Mouse (Mus musculus): Measurements from ENCODE around the gene Hecw2.

The Hecw2 gene

GRCm38 (mm10) chr1:53894299-53894698, 300.7 kb downstream of the Hecw2 start:
- DNase-seq (ENCODE audit: low read depth), result no peak

- no peak for DNase-seq (ENCODE audit: low read depth)
Measured at GRCm38 (mm10) chr1:53890380-53890779, 304.6 kb downstream of the Hecw2 start.

GRCm38 (mm10) chr1:53889806-53890205, 305.2 kb downstream of the Hecw2 start:
- no peak for DNase-seq (ENCODE audit: low read depth)

DNA sequence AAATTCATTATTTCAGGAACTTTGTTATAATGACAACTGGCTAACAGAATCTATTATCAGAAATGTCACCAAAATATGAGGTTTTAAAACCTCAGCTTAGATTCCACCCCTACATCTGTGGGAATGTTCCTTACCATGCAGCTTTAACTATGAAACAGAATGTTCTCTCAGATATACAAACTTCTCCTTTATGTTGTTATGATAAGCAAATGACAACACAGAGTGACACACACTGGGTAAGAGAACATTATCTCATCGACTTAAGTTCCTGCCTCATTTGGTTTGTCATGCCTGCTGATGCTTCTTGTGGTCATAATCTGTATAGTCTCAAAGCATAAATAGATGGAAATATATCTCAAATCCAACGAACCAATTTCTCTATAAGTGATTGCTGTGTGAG, 312.5 kb downstream of the Hecw2 start:
- no peak for DNase-seq (ENCODE audit: low read depth)

DNA sequence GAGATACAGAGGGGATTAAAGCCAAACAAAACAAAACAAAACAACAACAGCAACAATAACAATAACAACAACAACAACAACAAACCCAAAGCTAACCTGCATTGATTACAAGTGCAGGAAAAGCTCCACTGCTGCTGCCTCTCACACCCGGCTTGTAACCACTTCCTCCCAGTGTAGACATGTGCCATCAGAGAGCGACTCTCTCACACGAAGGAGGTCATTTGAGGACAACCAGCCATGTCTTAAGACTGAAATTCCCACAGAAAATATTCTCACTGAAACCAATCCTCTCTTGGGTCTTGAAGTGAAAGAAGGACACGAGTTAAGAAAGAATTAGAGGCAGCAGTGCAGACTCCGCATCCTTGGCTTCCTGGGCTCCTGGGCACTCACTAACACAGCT, 319.0 kb downstream of the Hecw2 start:
- no peak for DNase-seq (ENCODE audit: low read depth)

GRCm38 (mm10) chr1:53867316-53867715, 327.7 kb downstream of the Hecw2 start:
- no peak for DNase-seq (ENCODE audit: low read depth)

GRCm38 (mm10) chr1:53866374-53866902, 328.5 kb downstream of the Hecw2 start:
- DNase-seq (ENCODE audit: low read depth), result no peak

- no peak for DNase-seq (ENCODE audit: low read depth)
Measured at GRCm38 (mm10) chr1:53864046-53864445, 330.9 kb downstream of the Hecw2 start.

- DNase-seq (ENCODE audit: low read depth), result no peak
Measured at GRCm38 (mm10) chr1:53860611-53861010, 334.4 kb downstream of the Hecw2 start.

GRCm38 (mm10) chr1:53859175-53859574, 335.8 kb downstream of the Hecw2 start:
- no peak for DNase-seq (ENCODE audit: low read depth)

DNA sequence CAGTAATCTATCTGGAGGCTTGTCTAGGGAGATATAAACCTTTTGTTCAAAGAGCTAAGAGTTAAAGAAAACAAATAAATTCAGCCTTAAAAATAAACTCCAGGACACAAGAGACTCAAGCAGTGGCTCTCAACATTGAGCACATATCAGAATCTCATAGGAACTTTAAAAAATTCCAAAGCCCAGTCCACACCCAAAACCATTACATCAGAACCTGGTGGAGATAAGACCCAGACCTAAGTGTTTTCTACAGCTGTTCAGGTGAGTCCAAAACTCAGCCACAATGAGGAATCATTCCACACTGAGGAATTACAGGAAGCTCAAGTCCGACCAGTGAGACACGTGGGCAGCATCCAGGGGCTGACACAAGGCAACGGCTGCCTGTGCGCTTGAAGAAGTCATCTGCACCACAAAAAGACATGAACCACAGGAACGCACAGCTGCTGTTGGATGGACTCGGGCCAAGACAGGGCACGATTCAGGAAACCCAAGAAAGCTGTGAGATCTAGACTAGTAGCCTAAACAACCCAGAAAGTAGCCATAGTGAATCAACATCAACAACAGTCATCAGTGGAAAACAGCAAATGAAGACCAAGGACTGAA, 338.4 kb downstream of the Hecw2 start:
- no peak for DNase-seq (ENCODE audit: low read depth)

- DNase-seq (ENCODE audit: low read depth), result no peak
Measured at GRCm38 (mm10) chr1:53855732-53856131, 339.2 kb downstream of the Hecw2 start.

DNA sequence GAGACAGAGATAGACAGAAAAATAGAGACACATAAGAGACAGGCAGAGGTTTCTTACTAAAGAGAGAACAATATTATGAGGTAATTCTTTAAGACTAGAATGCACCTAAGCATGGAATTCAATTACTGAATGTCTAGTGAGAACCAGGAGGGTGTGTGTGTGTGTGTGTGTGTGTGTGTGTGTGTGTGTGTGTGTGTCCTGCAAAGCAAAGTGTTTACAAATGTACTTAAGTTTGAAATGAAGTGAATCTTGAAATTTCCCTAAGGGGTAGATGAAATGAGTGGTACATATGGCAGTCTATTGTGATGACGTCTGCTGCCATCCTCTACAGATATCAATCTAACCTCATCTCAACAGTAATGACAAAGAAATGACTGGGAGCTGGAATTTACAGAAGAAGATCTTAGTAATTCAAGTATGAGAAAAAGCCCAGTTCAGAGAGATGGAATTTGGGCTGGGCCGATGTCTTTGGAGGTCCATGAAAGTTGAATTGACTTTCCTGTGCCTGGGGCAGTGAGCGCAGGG, 342.8 kb downstream of the Hecw2 start:
- DNase-seq (ENCODE audit: low read depth), result no peak

DNA sequence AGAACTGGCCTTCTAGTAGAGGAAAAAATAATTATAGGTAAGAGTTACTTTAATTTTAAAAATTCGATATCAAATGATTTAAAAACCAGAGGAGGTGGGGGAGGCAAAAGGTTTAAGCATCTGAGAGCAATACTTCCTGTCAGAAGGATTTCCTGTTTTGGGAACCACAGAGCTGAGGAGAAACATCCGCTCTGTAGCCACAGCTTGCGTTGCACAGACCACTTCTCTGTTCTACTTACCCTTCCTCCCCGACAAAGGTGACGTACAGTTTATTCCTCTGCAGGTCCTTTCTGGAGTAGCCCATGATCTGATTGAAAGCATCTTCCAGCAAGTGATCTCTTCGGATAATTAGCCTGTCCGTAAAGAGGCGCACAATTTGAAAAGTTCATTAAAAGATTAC, 343.6 kb downstream of the Hecw2 start:
- DNase-seq (ENCODE audit: low read depth), result no peak

DNA sequence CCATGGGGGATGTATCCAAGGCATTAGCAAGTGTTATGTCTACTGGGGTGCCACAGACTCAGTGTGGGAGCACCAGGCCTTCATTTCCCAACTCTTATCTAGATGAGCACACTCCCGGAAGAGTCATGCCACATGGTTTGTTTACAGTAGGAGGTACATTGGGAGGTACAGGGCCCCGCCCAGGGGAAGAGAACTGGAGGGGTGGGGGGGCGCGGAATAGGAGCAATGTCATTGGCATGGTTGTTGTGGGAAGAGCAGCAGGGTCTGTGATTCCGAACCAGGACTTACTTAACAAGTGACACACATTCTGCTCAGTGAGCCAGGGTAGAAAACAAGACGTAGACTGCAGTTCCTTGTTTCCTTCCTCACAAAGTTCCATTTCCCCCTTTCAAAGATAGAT, 344.1 kb downstream of the Hecw2 start:
- no peak for DNase-seq (ENCODE audit: low read depth)

- DNase-seq (ENCODE audit: low read depth), result no peak
Measured at GRCm38 (mm10) chr1:53846665-53847237, 348.2 kb downstream of the Hecw2 start.

- no peak for DNase-seq (ENCODE audit: low read depth)
Measured at GRCm38 (mm10) chr1:53845854-53846253, 349.1 kb downstream of the Hecw2 start.

- no peak for DNase-seq (ENCODE audit: low read depth)
Measured at GRCm38 (mm10) chr1:53844914-53845612, 349.9 kb downstream of the Hecw2 start.

- DNase-seq (ENCODE audit: low read depth), result no peak
Measured at GRCm38 (mm10) chr1:53844122-53844913, 350.6 kb downstream of the Hecw2 start.

DNA sequence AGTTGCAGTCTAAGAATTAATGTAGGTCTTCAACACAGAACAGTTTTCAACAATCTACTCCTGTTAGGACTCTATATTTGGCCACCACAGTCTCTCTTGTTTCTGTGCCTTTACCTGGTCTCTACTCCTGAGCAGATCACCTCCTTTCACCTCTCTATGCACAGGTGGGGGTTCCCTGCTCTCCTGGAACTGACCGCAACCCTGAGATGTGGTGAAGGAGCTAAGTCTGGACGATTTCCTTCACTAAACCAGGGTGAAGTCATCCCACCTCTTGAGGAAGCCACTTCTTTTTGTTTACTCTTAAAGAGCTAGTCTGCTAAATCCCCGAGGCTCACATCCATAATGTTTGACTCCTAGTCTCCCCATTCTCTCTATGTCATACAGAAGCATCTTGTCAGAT, 351.9 kb downstream of the Hecw2 start:
- DNase-seq (ENCODE audit: low read depth), result no peak

DNA sequence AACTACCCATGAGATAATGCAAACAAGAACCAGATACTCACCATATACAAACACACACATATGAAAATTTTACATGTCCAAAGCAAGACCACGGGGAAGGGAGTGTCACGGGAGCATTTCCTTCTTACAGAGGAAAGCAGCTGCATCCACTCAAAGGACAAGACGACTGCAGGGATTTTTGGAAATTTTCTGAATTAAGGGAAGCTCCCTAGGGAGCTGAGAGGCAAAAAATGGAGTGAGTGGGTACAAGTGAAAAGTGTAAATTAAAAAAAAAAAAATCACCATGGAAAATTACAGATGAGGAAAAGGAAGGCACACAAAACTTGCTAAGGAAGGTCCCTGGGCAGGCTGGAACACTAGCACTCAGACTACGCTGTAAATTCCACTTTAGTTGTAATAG, 353.9 kb downstream of the Hecw2 start:
- DNase-seq (ENCODE audit: low read depth), result no peak

- no peak for DNase-seq (ENCODE audit: low read depth)
Measured at GRCm38 (mm10) chr1:53839392-53839791, 355.6 kb downstream of the Hecw2 start.

Measured in c-Kit-positive CD71-positive TER-119-negative erythroid progenitor cells, embryonic 14.5 days (primary cell).